Mouse (Mus musculus): ENCODE results near the gene Hoxc11. TPM values are rescaled to one million over a fixed set of nuclear protein-coding genes. Genes with fewer than 3 reads are reported as not detected.

Gene Hoxc11
- polyA plus RNA-seq, 1 experiment = 4.0 TPM

DNA sequence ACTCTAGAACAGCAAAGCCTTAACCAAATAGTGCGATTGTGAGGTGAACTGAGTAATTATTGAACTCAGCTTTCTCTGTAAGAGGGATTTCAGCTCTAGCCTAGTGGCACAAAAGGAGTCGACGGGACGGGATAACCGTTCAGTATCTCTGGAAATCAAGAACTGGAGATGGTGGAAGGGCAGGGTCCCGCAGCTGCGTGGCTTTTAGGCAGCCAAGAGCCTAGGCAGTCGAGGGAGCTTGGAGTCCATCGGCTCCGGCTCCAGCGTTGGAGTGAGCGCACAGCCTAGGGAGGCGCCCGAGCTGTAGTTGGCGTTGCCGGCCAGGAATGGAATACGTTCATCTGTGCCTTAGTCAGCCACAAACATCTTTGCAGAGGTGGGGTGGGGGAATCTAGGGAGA, 51.1 kb downstream of the Hoxc11 start:
- DNase-seq (ENCODE audit: low spot score) = no peak

DNA sequence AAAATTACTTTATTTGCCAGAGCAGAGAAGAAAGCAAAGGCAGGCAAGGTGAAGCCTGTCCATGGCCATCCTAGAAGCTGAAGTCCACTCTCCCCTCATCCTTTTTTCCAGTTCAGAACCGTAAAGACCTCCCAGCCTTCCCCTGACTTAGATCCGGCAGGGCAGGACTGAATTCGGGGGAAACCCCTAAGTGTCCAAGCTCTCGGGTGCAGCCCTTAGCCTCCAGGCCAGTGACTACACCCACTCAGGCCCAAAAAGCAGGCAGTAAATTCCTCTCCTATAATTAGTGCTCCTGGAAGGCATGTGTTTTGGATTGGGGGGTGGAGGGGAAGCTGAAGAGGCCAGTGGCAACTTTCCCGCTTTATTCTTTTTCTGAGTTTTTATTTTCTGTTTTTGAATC, 51.6 kb downstream of the Hoxc11 start:
- no peak for DNase-seq (ENCODE audit: low spot score)

DNA sequence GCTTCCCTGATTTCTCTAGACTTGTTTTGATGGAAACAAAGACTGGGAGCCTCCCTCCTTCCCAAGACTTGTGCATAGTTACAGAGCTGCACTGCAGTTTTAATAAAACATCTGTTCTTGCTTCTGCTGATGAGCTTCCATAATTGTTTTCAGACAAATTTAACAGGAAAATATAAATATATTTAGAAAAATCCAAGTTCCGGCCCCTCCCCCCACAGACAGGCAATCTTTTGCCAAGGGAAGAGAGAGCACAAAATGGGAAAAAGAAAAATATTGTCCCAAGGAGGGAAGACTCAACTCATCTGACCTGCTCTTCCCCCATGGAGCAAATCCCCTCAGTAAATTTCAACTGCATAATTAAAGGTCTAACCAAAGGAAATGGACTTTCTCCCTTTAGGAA, 52.1 kb downstream of the Hoxc11 start:
- no peak for DNase-seq (ENCODE audit: low spot score)

Other genes with a start within 250 kb of the Hoxc11 start
- gene Calcoco1, start 232.2 kb upstream of the Hoxc11 start, polyA plus RNA-seq (2012; rRNA removed) = 52.1 and 79.6 TPM in 2 replicates
- gene Hoxc13, start 33.3 kb upstream of the Hoxc11 start, polyA plus RNA-seq (2012; rRNA removed) = 0.12 TPM in 2 replicates
- gene Hoxc12, start 17.7 kb upstream of the Hoxc11 start, polyA plus RNA-seq (2012; rRNA removed) = not detected in 2 replicates
- gene Hoxc10, start 12.4 kb downstream of the Hoxc11 start, polyA plus RNA-seq (2012; rRNA removed) = 2.2 and 2.6 TPM in 2 replicates
- 0.60 and 1.4 TPM in 2 replicates for gene Hoxc5, start 13.0 kb downstream of the Hoxc11 start, polyA plus RNA-seq (2012; rRNA removed)
- gene Hoxc9, start 22.0 kb downstream of the Hoxc11 start, polyA plus RNA-seq (2012; rRNA removed) = 0.36 and 0.46 TPM in 2 replicates
- gene Hoxc8, start 36.2 kb downstream of the Hoxc11 start, polyA plus RNA-seq (2012; rRNA removed) = 0.39 and 0.47 TPM in 2 replicates
- gene Hoxc6, start 43.8 kb downstream of the Hoxc11 start, polyA plus RNA-seq (2012; rRNA removed) = 2.1 and 2.5 TPM in 2 replicates
- 0.76 and 0.80 TPM in 2 replicates for gene Hoxc4, start 64.5 kb downstream of the Hoxc11 start, polyA plus RNA-seq (2012; rRNA removed)
- gene Smug1, start 212.7 kb downstream of the Hoxc11 start, polyA plus RNA-seq (2012; rRNA removed) = 15.1 and 18.5 TPM in 2 replicates

Measured in urinary bladder, adult 2 months (tissue).